Mouse (Mus musculus) ES-E14 (cell line): ENCODE data around the gene Mrpl33.

Experiments
- CHD2 ChIP-seq: IDR thresholded peaks from 2 replicates; pipeline ENCODE4 v1.6.1; 2014; ENCODE audit warnings: mild to moderate bottlenecking, low read depth, low read length, inconsistent platforms
- HCFC1 ChIP-seq: IDR thresholded peaks from 2 replicates; pipeline ENCODE4 v1.6.1; 2012; ENCODE audit warnings: low read length, inconsistent platforms, borderline replicate concordance; ENCODE audit not compliant: insufficient read depth
- ZC3H11A ChIP-seq: IDR thresholded peaks from 2 replicates; pipeline ENCODE4 v1.6.1; 2012; ENCODE audit warnings: low read depth, mild to moderate bottlenecking, inconsistent platforms, low read length, borderline replicate concordance

- TF ChIP-seq ZC3H11A, result no peak
- TF ChIP-seq HCFC1, result no peak
- no peak for TF ChIP-seq CHD2
Measured at GRCm38 (mm10) chr5:31698297-31698726, 101.6 kb downstream of the Mrpl33 start.
